Mouse (Mus musculus) liver, embryonic 14.5 days (tissue): ENCODE results near the gene Atg2b. TPM values are rescaled to one million over a fixed set of nuclear protein-coding genes. Genes with fewer than 3 reads are reported as not detected.

Experiments
- ATAC-seq: fragments of 200-750 bp; cut with Nextera tagmentation; 2 replicates; pipeline ENCODE4 v1.8.0; 2017; ENCODE audit warnings: moderate number of reproducible peaks, mild to moderate bottlenecking, moderate library complexity; ENCODE audit not compliant: insufficient read depth
- DNase-seq, 3 experiments: peaks; one replicate each; pipeline ENCODE4 v3.0.0-alpha.2; 2012 to 2013; ENCODE audit warnings: low read depth in 3 of 3, low spot score in 3 of 3
- H3K27ac ChIP-seq: fragments of 300-500 bp; sonication (generic); 2 replicates; pipeline ENCODE4 v1.5.1; 2014; ENCODE audit warnings: moderate library complexity, mild to moderate bottlenecking, control low read depth, inconsistent platforms
- H3K27me3 ChIP-seq: fragments of 300-500 bp; sonication (generic); 2 replicates; pipeline ENCODE4 v1.6.1; 2014; ENCODE audit warnings: mild to moderate bottlenecking, low read length, moderate library complexity; ENCODE audit not compliant: control insufficient read depth, insufficient read depth
- H3K36me3 ChIP-seq: fragments of 300-500 bp; sonication (generic); replicated peaks from 2 replicates; pipeline ENCODE4 v1.6.1; 2014; ENCODE audit warnings: low read depth; ENCODE audit not compliant: control insufficient read depth, insufficient read depth
- H3K4me1 ChIP-seq, 2 experiments: fragments of 200-500 bp in 1 of 2; fragments of 300-500 bp in 1 of 2; sonication (generic) in 1 of 2; replicated peaks; 2 replicates each; pipeline ENCODE4 v1.6.1; 2012 to 2014; ENCODE audit warnings: antibody characterized with exemption in 1 of 2, inconsistent platforms in 1 of 2, low read length in 1 of 2; ENCODE audit not compliant: control insufficient read depth in 2 of 2, insufficient read depth in 2 of 2
- H3K4me2 ChIP-seq: fragments of 300-500 bp; sonication (generic); 2 replicates; pipeline ENCODE4 v1.6.1; 2014; ENCODE audit warnings: low read depth, mild to moderate bottlenecking, control low read depth, moderate library complexity
- H3K4me3 ChIP-seq, 2 experiments: fragments of 200-500 bp in 1 of 2; fragments of 300-500 bp in 1 of 2; sonication (generic) in 1 of 2; 2 replicates each; pipeline ENCODE4 v1.5.1; 2012 to 2014; ENCODE audit warnings: low read depth in 2 of 2, low read length in 2 of 2, mild to moderate bottlenecking in 2 of 2, control low read depth in 1 of 2, inconsistent platforms in 1 of 2, moderate library complexity in 1 of 2; ENCODE audit not compliant: insufficient read depth in 1 of 2
- H3K9ac ChIP-seq: fragments of 300-500 bp; sonication (generic); replicated peaks from 2 replicates; pipeline ENCODE4 v1.6.1; 2014; ENCODE audit warnings: mild to moderate bottlenecking, control low read depth, moderate library complexity
- H3K9me3 ChIP-seq: fragments of 300-500 bp; sonication (generic); 2 replicates; pipeline ENCODE4 v1.6.1; 2016; ENCODE audit warnings: low read length, mixed read lengths; ENCODE audit not compliant: control insufficient read depth
- CTCF ChIP-seq: IDR thresholded peaks from 2 replicates; pipeline ENCODE4 v1.5.1; 2016; ENCODE audit warnings: antibody characterized with exemption, low read depth, control low read depth
- EP300 ChIP-seq: IDR thresholded peaks from 2 replicates; pipeline ENCODE4 v1.6.1; 2016; ENCODE audit warnings: antibody characterized with exemption, low read depth
- whole genome bisulfite sequencing: fragments of 180-500 bp; shearing (Covaris S2); extraction: QIAGEN DNeasy Blood & Tissue Kit; methylation state at CpG from one replicate; pipeline ENCODE4 v1.1.7; 2014; ENCODE audit not compliant: insufficient replicate concordance; 5-methylcytosine and 5-hydroxymethylcytosine counted together
- polyA plus RNA-seq, 2 experiments: library from polyadenylated mRNA; depleted of rRNA in 1 of 2; stranded (reverse) in 1 of 2; unstranded in 1 of 2; fragments of >200 nt; fragmentation: Nextera tagmentation in 1 of 2; extraction: Ambion mirVana in 1 of 2; gene quantifications; 2 replicates each; pipeline versions ENCODE4 v1.2.1 to v1.2.3; 2012 to 2014

Atg2b gene
- polyA plus RNA-seq, 2 experiments = 6.6 to 13.3 TPM

DNA sequence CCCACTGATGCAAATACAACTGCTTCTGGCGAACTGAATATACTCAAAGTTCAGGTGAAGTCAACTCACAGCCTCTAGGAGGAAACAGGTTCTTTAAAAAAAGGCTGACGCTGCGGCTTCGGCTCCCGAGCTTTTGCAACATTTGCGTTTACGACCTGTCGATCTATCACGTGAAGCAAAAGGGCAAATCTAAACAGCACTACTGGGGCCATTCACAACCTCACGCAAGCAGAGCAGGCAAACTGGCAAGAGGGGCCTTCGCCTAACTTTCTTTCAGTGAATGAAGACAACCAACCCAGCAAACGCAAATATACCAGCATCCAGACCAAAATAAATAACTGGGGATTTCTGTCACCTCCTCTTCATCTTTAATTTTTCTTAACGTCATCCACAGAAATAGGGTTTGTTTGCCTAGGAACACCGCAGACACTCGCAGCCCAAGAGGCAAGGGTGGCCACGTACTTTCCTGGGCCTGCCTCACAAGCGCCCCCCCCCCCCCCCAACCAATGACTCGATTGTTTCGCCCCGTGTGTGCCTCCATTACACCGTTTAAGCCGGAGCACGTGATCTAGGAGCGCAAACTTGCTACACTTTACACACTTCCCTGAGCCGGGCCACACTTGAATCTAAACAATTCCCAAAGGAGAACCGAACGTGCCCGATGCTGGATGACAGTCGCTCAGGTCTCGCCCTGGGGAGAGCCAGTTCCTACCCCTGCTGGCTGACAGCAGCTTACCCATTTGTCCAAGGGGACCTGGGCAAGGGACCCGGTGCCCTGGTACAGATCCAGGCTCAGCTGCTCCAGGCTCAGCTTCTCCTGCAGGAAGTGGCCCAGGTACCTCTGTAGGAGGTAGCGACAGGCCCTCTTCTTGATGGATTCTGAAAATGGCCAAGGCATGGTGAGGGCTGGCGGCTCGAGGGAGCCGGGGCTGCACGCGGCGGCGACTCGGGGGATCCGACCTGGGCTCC lies 794 bp downstream of the Atg2b start, which contains the start of gene Gskip:
TSS of gene Gskip (plus strand) at position 897 of the 969 bp plus-strand sequence.
- H3K4me1 ChIP-seq = peaks cover 15 to 25% of the 10 kb centered on the region in 2 experiments
- H3K9ac ChIP-seq = peak within 1 kb of the TSS; percentile 88
- WGBS = under 1% methylated on average over 40 of the region's 41 CpGs
- peak within 1 kb of the TSS; percentile 83 for H3K27ac ChIP-seq
- no peaks in the 10 kb centered on the region; the same call in 1 of the 2 replicates for H3K36me3 ChIP-seq
- H3K4me2 ChIP-seq = peak within 1 kb of the TSS; percentile 86
- H3K4me3 ChIP-seq = peak within 1 kb of the TSS; percentile 80 to 85
- no peak for TF ChIP-seq CTCF
- TF ChIP-seq EP300 = no peak
- ATAC-seq = peak; percentile 42
- no peaks in the 10 kb centered on the region for H3K27me3 ChIP-seq
- DNase-seq = peak; percentile 59 to 68 (median 60)
- no peaks in the 10 kb centered on the region for H3K9me3 ChIP-seq

DNA sequence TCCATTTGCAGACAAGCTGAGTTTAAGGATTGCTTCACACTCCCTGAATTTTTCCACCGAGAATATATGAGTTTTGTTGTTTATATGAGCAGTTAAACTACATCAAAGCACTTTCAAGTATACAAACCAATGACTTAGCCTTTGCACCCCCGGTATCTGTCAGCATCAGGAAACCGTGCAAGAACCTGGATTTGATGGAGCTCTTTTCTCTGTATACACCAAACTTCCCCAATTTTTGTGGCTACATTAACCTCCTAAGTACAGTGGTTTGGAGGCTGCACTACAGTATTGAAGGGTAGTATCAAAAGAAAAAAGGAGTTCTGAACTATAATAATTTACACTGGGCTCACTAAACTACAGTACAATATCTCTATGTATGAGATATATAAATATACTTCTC lies 6.2 kb downstream of the Atg2b start:
- Histone ChIP-seq H3K36me3 (peaks cover 7% of the 10 kb centered on the region), H3K4me2 (no peak overlapping the region), H3K27ac (no peak overlapping the region), H3K9ac (no peak overlapping the region), H3K4me3 (no peak overlapping the region), H3K27me3 (no peaks in the 10 kb centered on the region), H3K4me1 (peaks cover 4 to 13% of the 10 kb centered on the region in 2 experiments), H3K9me3 (no peaks in the 10 kb centered on the region)
- TF ChIP-seq EP300 = no peak
- no peak for TF ChIP-seq CTCF
- ATAC-seq (no peak), DNase-seq (no peak)
- 56% methylated on average over 3 of the region's 3 CpGs for WGBS

DNA sequence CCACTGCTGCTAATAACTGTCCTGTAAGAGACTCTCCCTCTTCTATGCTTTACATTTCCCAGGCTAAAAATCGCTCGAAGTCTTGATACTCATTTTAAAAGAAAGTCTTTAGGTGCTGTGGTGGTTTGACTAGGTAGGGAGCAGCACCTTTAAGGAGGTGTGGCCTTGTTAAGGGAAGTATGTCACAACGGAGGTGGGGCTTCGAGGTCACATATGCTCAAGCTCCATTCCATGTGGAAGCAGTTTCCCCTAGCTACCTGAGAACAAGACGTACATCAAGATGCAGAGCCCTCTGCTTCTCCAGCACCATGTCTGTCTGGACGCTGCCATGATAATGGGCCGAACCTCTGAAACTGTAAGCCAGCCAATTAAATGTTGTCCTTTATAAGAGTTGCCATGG lies 6.8 kb downstream of the Atg2b start:
- 82% methylated on average over 7 of the region's 7 CpGs for WGBS
- Histone ChIP-seq H3K27ac (no peak overlapping the region), H3K9me3 (no peaks in the 10 kb centered on the region), H3K4me2 (no peak overlapping the region), H3K4me3 (no peak overlapping the region), H3K36me3 (peaks cover 13% of the 10 kb centered on the region), H3K4me1 (peaks cover 4 to 11% of the 10 kb centered on the region in 2 experiments), H3K27me3 (no peaks in the 10 kb centered on the region), H3K9ac (no peak overlapping the region)
- ATAC-seq (no peak), DNase-seq (no peak)
- TF ChIP-seq EP300 (no peak), CTCF (no peak)

DNA sequence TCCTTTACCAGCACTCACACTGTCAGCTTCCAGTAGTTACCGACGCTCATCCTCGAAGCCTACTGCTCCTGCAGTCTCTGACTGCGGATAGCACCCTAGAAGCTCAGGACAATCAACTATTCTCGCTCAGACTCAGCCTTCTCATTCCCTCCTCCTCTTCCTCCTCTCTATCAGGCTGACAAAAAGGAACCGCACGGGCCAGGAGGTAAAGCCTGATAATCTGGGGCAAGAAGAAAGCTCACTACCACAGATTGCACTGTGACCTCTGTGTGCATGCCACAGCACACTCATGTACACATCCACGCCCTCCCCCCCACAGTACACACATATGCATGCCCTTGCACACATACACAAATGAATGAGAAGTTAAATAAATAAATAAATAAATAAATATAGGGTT lies 8.7 kb downstream of the Atg2b start:
- DNase-seq (peak in 1 of 3 experiments; percentile 9), ATAC-seq (peak; percentile 73)
- Histone ChIP-seq H3K4me2 (no peak overlapping the region), H3K9me3 (no peaks in the 10 kb centered on the region), H3K4me3 (no peak overlapping the region), H3K4me1 (peaks cover 0 to 3% of the 10 kb centered on the region in 2 experiments; a peak in 1 of 4 replicates), H3K36me3 (peaks cover 14% of the 10 kb centered on the region), H3K27me3 (no peaks in the 10 kb centered on the region), H3K9ac (no peak overlapping the region), H3K27ac (no peak overlapping the region)
- 40% methylated on average over 8 of the region's 8 CpGs for WGBS
- TF ChIP-seq EP300 (no peak), CTCF (no peak)

DNA sequence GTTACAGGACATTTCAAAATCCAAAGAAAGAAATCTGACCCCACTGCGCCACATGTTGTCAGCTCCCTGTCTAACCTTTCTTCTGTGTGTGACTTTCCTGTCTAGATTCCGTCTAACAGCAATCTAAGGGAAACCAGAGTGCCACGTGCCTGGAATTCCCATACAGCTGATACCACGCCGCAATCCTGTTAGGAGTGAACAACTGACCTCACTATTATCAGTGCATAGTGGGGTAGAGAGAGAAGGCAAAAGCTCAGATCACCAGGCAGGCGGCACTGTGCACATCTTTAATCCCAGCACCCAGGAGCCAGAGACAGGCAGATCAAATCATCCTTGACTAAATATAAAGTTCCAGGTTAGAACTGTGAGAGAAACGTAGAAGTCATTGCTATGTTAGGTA lies 29.2 kb downstream of the Atg2b start:
- ATAC-seq = no peak
- Histone ChIP-seq H3K9ac (no peak overlapping the region), H3K4me1 (no peaks in the 10 kb centered on the region), H3K4me3 (no peak overlapping the region), H3K36me3 (peaks cover 75% of the 10 kb centered on the region), H3K27me3 (no peaks in the 10 kb centered on the region), H3K4me2 (no peak overlapping the region), H3K9me3 (no peaks in the 10 kb centered on the region), H3K27ac (no peak overlapping the region)
- DNase-seq = no peak
- 88% methylated on average over 7 of the region's 7 CpGs for WGBS
- TF ChIP-seq CTCF (no peak), EP300 (no peak)
